Mouse (Mus musculus): ENCODE results near the gene Ube2e3. TPM values are rescaled to one million over a fixed set of nuclear protein-coding genes. Genes with fewer than 3 reads are reported as not detected.

Gene Ube2e3
- 104 and 110 TPM in 2 replicates for polyA plus RNA-seq (2014; fragmentation: Nextera tagmentation; extraction: Ambion mirVana)

DNA sequence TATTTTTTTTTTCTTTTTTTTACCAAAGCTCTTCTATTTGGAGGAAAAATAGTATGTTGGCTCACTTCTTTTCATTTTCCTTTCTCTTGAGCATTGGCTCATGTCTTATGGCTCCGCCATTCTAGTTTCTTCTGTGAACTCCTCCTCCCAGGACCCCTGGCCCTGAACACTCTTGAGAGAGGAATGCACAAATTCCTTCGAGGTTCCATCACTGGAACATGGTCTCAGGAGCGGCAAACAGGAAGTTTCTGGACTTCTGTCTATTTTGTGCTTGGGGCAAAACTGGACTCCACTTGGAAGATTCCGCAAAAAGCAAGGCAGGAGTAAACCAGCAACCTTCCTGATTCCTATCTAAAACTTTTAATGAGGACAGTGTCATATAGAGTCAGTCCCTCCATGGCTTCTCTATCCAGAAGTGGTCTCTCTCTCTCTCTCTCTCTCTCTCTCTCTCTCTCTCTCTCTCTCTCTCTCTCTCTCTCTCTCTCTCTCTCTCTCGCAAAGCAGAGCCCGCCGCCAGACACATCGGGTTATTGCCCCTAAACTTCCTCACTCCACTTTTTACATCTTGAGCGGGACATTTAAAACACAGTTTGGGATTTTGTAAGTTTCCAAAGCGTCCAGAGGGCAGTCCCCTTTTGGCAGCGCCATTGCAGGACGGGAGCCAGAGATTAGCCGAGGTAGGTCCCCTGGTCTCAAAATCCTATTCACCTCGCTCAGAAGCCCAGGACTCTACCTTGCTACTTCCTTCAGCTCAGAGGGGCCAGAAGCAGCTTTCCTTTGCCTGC, at the start of gene Ube2e3:
TSS of gene Ube2e3 (plus strand) at position 399 of the 785 bp plus-strand sequence.
- DNase-seq (ENCODE audit: low spot score) (no peak), ATAC-seq (replicated peaks; ENCODE audit: low FRiP score) (no peak)
- peaks cover 4% of the 10 kb centered on the region; the same call in 1 of the 2 replicates for H3K36me3 ChIP-seq (ENCODE audit: control insufficient read depth, insufficient read depth, low read length)
- peak within 1 kb of the TSS; percentile 98 for H3K9ac ChIP-seq (ENCODE audit: low read depth, low read length)
- peaks cover 25% of the 10 kb centered on the region for H3K4me1 ChIP-seq (replicated peaks; ENCODE audit: control insufficient read depth, insufficient read depth, low read length)
- H3K4me2 ChIP-seq, result peak within 1 kb of the TSS; percentile 85
- no peaks in the 10 kb centered on the region for H3K9me3 ChIP-seq (ENCODE audit: control insufficient read depth, low read length)
- H3K27me3 ChIP-seq (replicated peaks; ENCODE audit: control insufficient read depth, insufficient read depth, low read length), result no peaks in the 10 kb centered on the region
- WGBS, result 18% methylated on average over 13 of the region's 14 CpGs
- H3K4me3 ChIP-seq (ENCODE audit: low read depth, low read length), result peak within 1 kb of the TSS; percentile 95
- peak within 1 kb of the TSS; percentile 98 for H3K27ac ChIP-seq (ENCODE audit: low read depth, low read length)

DNA sequence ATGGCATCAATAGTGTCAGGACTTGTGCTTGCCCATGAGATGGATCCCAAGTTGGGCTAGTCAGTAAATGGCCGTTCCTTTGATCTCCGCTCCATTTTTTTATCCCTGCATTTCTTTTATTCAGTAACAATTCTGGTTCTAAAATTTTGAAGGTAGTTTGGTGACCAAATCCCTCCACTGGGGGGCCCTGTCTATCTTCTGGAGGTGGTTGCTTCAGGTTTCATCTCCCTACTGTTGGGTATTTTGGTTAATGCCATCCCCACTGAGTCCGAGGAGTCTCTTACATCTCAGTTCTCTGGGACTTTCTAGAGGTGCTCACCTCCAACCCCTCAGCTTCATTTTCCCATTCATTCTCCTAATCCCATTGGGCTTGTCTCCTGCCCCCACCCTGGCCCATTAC, 38.0 kb upstream of the Ube2e3 start:
- Histone ChIP-seq H3K9me3 (ENCODE audit: control insufficient read depth, low read length) (no peaks in the 10 kb centered on the region), H3K27me3 (replicated peaks; ENCODE audit: control insufficient read depth, insufficient read depth, low read length) (no peaks in the 10 kb centered on the region), H3K9ac (ENCODE audit: low read depth, low read length) (no peak overlapping the region), H3K27ac (ENCODE audit: low read depth, low read length) (no peak overlapping the region), H3K4me3 (ENCODE audit: low read depth, low read length) (no peak overlapping the region), H3K36me3 (ENCODE audit: control insufficient read depth, insufficient read depth, low read length) (no peaks in the 10 kb centered on the region), H3K4me1 (replicated peaks; ENCODE audit: control insufficient read depth, insufficient read depth, low read length) (no peaks in the 10 kb centered on the region), H3K4me2 (no peak overlapping the region)
- ATAC-seq (replicated peaks; ENCODE audit: low FRiP score) (no peak), DNase-seq (ENCODE audit: low spot score) (no peak)
- WGBS, result 88% methylated on average over 3 of the region's 3 CpGs

DNA sequence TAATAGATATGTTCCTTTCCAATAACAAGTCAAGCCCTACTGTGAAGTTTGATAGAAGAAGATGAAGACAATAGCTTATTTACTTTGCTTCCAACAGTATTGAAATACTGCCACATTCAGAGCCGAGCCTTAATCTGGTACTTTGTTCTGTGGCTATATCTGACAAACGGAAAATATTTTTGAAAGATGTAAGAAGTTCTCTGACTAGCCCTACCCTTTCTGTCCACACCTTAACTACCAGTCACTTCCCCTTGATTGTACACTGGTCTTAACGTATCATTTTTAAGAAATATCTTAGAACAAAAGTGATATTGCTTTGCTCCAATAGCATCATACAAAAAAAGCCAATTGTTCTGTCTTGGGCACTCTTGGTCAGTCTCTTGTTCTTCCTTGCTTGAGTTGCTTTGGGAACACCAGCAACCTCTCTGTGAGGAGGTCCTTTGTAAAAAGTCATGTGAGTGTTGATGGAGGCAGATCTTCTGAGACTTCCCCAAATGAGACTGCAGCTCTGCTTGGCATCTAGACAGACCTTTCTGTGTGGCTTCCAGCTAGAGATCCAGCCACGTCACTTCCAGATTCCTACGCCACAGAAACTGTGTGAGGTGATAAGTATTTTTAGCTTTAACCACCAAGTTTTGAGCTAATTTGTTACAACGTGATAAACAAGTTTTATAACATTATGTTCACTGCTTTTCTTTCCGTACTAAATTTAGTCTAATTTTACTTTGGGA, 26.3 kb upstream of the Ube2e3 start:
- DNase-seq (ENCODE audit: low spot score) (no peak), ATAC-seq (replicated peaks; ENCODE audit: low FRiP score) (no peak)
- no peak overlapping the region for H3K4me3 ChIP-seq (ENCODE audit: low read depth, low read length)
- WGBS, result 65% methylated on average over 7 of the region's 7 CpGs
- no peaks in the 10 kb centered on the region for H3K4me1 ChIP-seq (replicated peaks; ENCODE audit: control insufficient read depth, insufficient read depth, low read length)
- H3K36me3 ChIP-seq (ENCODE audit: control insufficient read depth, insufficient read depth, low read length), result no peaks in the 10 kb centered on the region
- H3K27ac ChIP-seq (ENCODE audit: low read depth, low read length), result no peak overlapping the region
- H3K9ac ChIP-seq (ENCODE audit: low read depth, low read length), result no peak overlapping the region
- no peaks in the 10 kb centered on the region for H3K9me3 ChIP-seq (ENCODE audit: control insufficient read depth, low read length)
- H3K27me3 ChIP-seq (replicated peaks; ENCODE audit: control insufficient read depth, insufficient read depth, low read length), result no peaks in the 10 kb centered on the region
- H3K4me2 ChIP-seq, result no peak overlapping the region

DNA sequence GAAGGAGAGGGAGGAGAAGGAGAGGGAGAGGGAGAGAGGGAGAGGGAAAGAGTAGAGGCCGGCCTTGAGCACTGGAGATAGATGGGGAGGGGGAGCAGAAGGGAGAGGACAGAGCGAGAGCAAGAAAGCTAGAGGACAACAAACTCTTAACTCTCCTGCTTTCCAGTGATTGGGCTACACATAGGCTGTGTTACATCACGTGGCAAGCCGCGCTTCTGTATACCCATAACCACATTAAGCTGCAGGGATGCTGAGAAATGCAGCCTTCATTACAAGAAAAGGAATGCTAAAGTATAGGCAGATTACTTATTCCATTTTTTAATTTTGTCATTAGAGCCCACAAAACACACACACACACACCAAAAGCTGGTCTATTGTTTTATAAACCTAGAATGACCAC, 23.6 kb upstream of the Ube2e3 start:
- DNase-seq (ENCODE audit: low spot score), result no peak
- 86% methylated on average over 5 of the region's 5 CpGs for WGBS
- ATAC-seq (replicated peaks; ENCODE audit: low FRiP score), result no peak
- H3K4me1 ChIP-seq (replicated peaks; ENCODE audit: control insufficient read depth, insufficient read depth, low read length), result no peaks in the 10 kb centered on the region
- H3K9ac ChIP-seq (ENCODE audit: low read depth, low read length), result no peak overlapping the region
- H3K9me3 ChIP-seq (ENCODE audit: control insufficient read depth, low read length), result no peaks in the 10 kb centered on the region
- no peak overlapping the region for H3K27ac ChIP-seq (ENCODE audit: low read depth, low read length)
- H3K36me3 ChIP-seq (ENCODE audit: control insufficient read depth, insufficient read depth, low read length), result no peaks in the 10 kb centered on the region
- no peaks in the 10 kb centered on the region for H3K27me3 ChIP-seq (replicated peaks; ENCODE audit: control insufficient read depth, insufficient read depth, low read length)
- H3K4me3 ChIP-seq (ENCODE audit: low read depth, low read length), result no peak overlapping the region
- H3K4me2 ChIP-seq, result no peak overlapping the region

DNA sequence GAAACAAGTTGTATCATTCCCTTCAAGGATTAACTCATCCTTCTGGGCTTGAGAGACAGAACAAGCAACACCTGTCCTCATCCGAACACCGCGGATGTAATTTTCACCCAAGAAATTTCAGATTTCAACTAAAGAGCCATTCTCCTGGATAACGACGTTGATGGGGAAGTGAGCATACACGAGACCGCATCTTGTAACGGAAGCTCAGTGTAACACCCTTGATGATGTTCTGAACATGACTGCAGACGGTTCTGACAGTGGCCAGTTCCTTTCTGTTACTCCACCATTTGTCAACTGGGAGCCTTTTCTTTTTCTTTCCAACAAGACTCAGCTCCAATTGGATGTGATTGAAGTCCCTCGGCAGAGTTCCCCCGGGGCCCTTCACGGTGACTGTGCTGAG, 22.6 kb upstream of the Ube2e3 start:
- H3K4me1 ChIP-seq (replicated peaks; ENCODE audit: control insufficient read depth, insufficient read depth, low read length), result no peaks in the 10 kb centered on the region
- no peak for DNase-seq (ENCODE audit: low spot score)
- 79% methylated on average over 12 of the region's 12 CpGs for WGBS

DNA sequence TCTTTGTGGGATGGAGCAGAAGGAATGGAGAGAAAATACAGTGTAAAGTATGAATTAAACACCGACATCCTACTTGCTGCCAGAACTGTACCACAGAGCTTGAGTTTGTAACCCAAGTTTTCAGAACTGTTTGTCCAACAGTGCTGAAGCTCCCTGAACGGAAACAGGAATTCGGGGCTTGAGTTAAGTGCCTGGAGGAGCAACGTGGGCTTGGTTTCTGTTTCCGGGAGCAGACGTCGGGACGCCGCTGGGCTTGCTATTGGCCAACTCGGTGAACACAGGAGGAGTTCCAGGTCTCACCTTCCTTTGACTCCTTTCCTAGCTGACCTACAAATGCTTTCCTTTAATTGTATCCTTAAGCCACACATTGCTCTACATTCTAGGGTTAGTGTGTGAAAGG, 22.2 kb upstream of the Ube2e3 start:
- Histone ChIP-seq H3K4me3 (ENCODE audit: low read depth, low read length) (no peak overlapping the region), H3K27ac (ENCODE audit: low read depth, low read length) (no peak overlapping the region), H3K4me1 (replicated peaks; ENCODE audit: control insufficient read depth, insufficient read depth, low read length) (no peaks in the 10 kb centered on the region), H3K36me3 (ENCODE audit: control insufficient read depth, insufficient read depth, low read length) (no peaks in the 10 kb centered on the region), H3K27me3 (replicated peaks; ENCODE audit: control insufficient read depth, insufficient read depth, low read length) (no peaks in the 10 kb centered on the region), H3K9ac (ENCODE audit: low read depth, low read length) (no peak overlapping the region), H3K4me2 (no peak overlapping the region), H3K9me3 (ENCODE audit: control insufficient read depth, low read length) (no peaks in the 10 kb centered on the region)
- DNase-seq (ENCODE audit: low spot score) (no peak), ATAC-seq (replicated peaks; ENCODE audit: low FRiP score) (no peak)
- WGBS, result 77% methylated on average over 10 of the region's 10 CpGs

More for the DNA sequence above, 22.6 kb upstream of the Ube2e3 start:
- H3K4me3 ChIP-seq (ENCODE audit: low read depth, low read length), result no peak overlapping the region
- no peak overlapping the region for H3K9ac ChIP-seq (ENCODE audit: low read depth, low read length)
- H3K9me3 ChIP-seq (ENCODE audit: control insufficient read depth, low read length), result no peaks in the 10 kb centered on the region
- ATAC-seq (replicated peaks; ENCODE audit: low FRiP score), result no peak
- no peaks in the 10 kb centered on the region for H3K36me3 ChIP-seq (ENCODE audit: control insufficient read depth, insufficient read depth, low read length)
- H3K27ac ChIP-seq (ENCODE audit: low read depth, low read length), result no peak overlapping the region
- H3K4me2 ChIP-seq, result no peak overlapping the region
- H3K27me3 ChIP-seq (replicated peaks; ENCODE audit: control insufficient read depth, insufficient read depth, low read length), result no peaks in the 10 kb centered on the region

DNA sequence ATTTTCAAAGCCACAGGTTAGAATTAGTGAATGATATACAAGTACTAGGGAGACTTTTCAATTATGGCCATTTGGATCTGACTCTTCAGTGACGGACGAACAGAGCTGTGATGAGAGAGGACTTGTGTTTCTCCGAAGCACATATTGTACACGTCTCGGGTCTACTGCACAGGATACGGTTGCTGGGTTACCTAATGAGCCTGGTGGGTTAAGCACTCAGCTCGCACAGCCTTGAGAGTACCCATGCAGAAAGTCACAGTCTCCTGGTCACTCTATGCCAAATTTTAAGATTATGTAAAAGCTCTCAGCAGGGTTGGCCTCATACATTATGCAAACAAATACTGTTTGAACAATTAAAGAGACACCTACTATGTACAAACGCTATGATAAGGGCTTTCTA, 13.6 kb upstream of the Ube2e3 start:
- ATAC-seq (replicated peaks; ENCODE audit: low FRiP score), result no peak
- Histone ChIP-seq H3K4me2 (no peak overlapping the region), H3K36me3 (ENCODE audit: control insufficient read depth, insufficient read depth, low read length) (no peaks in the 10 kb centered on the region), H3K4me1 (replicated peaks; ENCODE audit: control insufficient read depth, insufficient read depth, low read length) (0 out of 2 replicates have a peak, but pooled peaks cover 3% of the 10 kb centered on the region), H3K27me3 (replicated peaks; ENCODE audit: control insufficient read depth, insufficient read depth, low read length) (no peaks in the 10 kb centered on the region), H3K9ac (ENCODE audit: low read depth, low read length) (no peak overlapping the region), H3K9me3 (ENCODE audit: control insufficient read depth, low read length) (no peaks in the 10 kb centered on the region), H3K27ac (ENCODE audit: low read depth, low read length) (no peak overlapping the region), H3K4me3 (ENCODE audit: low read depth, low read length) (no peak overlapping the region)
- 88% methylated on average over 8 of the region's 8 CpGs for WGBS
- no peak for DNase-seq (ENCODE audit: low spot score)

DNA sequence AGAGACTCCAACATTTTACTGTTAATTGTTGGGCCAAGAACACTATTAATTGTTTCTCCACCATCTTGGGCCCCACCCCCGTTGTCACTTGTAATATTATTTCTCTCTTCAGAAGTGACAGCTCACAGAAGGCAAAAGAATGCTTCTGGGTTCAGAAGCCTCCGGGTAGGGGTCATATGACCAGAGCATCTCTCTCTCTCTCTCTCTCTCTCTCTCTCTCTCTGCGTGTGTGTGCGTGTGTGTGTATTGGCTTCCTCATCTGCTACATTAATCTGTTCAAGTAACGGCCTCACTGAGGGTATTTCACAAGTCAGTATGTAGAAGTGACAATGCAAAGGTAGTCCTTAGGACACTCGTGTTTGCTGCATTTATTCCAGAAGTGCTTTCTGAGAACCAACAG, 9.3 kb upstream of the Ube2e3 start:
- no peaks in the 10 kb centered on the region for H3K27me3 ChIP-seq (replicated peaks; ENCODE audit: control insufficient read depth, insufficient read depth, low read length)
- no peaks in the 10 kb centered on the region for H3K36me3 ChIP-seq (ENCODE audit: control insufficient read depth, insufficient read depth, low read length)
- H3K9me3 ChIP-seq (ENCODE audit: control insufficient read depth, low read length), result no peaks in the 10 kb centered on the region
- no peak overlapping the region; the same call in 1 of the 2 replicates for H3K9ac ChIP-seq (ENCODE audit: low read depth, low read length)
- no peak overlapping the region for H3K4me3 ChIP-seq (ENCODE audit: low read depth, low read length)
- peak overlapping the region; percentile 46; the same call in 1 of the 2 replicates for H3K27ac ChIP-seq (ENCODE audit: low read depth, low read length)
- H3K4me1 ChIP-seq (replicated peaks; ENCODE audit: control insufficient read depth, insufficient read depth, low read length), result peaks cover 5% of the 10 kb centered on the region; the same call in 1 of the 2 replicates
- WGBS, result 71% methylated on average over 6 of the region's 6 CpGs
- no peak overlapping the region; the same call in 1 of the 2 replicates for H3K4me2 ChIP-seq
- no peak for DNase-seq (ENCODE audit: low spot score)
- peak; percentile 22; the same call in 1 of the 2 replicates for ATAC-seq (replicated peaks; ENCODE audit: low FRiP score)
